Mouse (Mus musculus): Measurements from ENCODE around the gene 2310030G06Rik. TPM values are rescaled to one million over a fixed set of nuclear protein-coding genes. Genes with fewer than 3 reads are reported as not detected.

The 2310030G06Rik gene
- 13.6 and 14.2 TPM in 2 replicates for polyA plus RNA-seq (2015; fragmentation: Nextera tagmentation; extraction: Ambion mirVana)

- peak within 1 kb of the TSS; percentile 50 for H3K4me3 ChIP-seq (replicated peaks; ENCODE audit: low read length)
- ATAC-seq (ENCODE audit: insufficient read depth, low FRiP score) = peak; percentile 71
- peak within 1 kb of the TSS; percentile 84 for H3K27ac ChIP-seq (ENCODE audit: low read length)
- whole genome bisulfite sequencing = 2% methylated on average over 19 of the region's 19 CpGs
- no peaks in the 10 kb centered on the region for H3K4me1 ChIP-seq (ENCODE audit: control insufficient read depth, insufficient read depth, low read length)
- no peaks in the 10 kb centered on the region for H3K9me3 ChIP-seq (replicated peaks; ENCODE audit: control insufficient read depth, low read length)
- peak within 1 kb of the TSS; percentile 53 for H3K4me2 ChIP-seq (ENCODE audit: low read depth, low read length)
- no peaks in the 10 kb centered on the region for H3K27me3 ChIP-seq (ENCODE audit: control insufficient read depth, insufficient read depth, low read length)
- H3K9ac ChIP-seq (ENCODE audit: low read length) = peak within 1 kb of the TSS; percentile 68
- H3K36me3 ChIP-seq (ENCODE audit: control insufficient read depth, insufficient read depth, low read length) = no peaks in the 10 kb centered on the region
These were observed at the start of gene 2310030G06Rik for GRCm38 (mm10) chr9:50746214-50746677. Gene 2310030G06Rik (minus strand): TSS chr9:50746536.

- Histone ChIP-seq H3K9me3 (replicated peaks; ENCODE audit: control insufficient read depth, low read length) (no peaks in the 10 kb centered on the region), H3K9ac (ENCODE audit: low read length) (no peak overlapping the region), H3K4me2 (ENCODE audit: low read depth, low read length) (no peak overlapping the region), H3K27me3 (ENCODE audit: control insufficient read depth, insufficient read depth, low read length) (no peaks in the 10 kb centered on the region), H3K36me3 (ENCODE audit: control insufficient read depth, insufficient read depth, low read length) (no peaks in the 10 kb centered on the region; the same call in none of the 2 replicates), H3K4me3 (replicated peaks; ENCODE audit: low read length) (no peak overlapping the region), H3K4me1 (ENCODE audit: control insufficient read depth, insufficient read depth, low read length) (no peaks in the 10 kb centered on the region), H3K27ac (ENCODE audit: low read length) (no peak overlapping the region)
- no peak for ATAC-seq (ENCODE audit: insufficient read depth, low FRiP score)
- WGBS = 85% methylated on average over 3 of the region's 3 CpGs
These were observed 48.9 kb upstream of the 2310030G06Rik start for GRCm38 (mm10) chr9:50795266-50795665.

GRCm38 (mm10) chr9:50782155-50782554 lies 35.8 kb upstream of the 2310030G06Rik start:
- no peaks in the 10 kb centered on the region for H3K4me1 ChIP-seq (ENCODE audit: control insufficient read depth, insufficient read depth, low read length)
- no peak overlapping the region for H3K27ac ChIP-seq (ENCODE audit: low read length)
- H3K4me3 ChIP-seq (replicated peaks; ENCODE audit: low read length) = no peak overlapping the region
- no peak for ATAC-seq (ENCODE audit: insufficient read depth, low FRiP score)
- no peaks in the 10 kb centered on the region for H3K9me3 ChIP-seq (replicated peaks; ENCODE audit: control insufficient read depth, low read length)
- no peak overlapping the region for H3K9ac ChIP-seq (ENCODE audit: low read length)
- no peak overlapping the region for H3K4me2 ChIP-seq (ENCODE audit: low read depth, low read length)
- WGBS = 74% methylated on average over 2 of the region's 2 CpGs
- peaks cover 31% of the 10 kb centered on the region for H3K36me3 ChIP-seq (ENCODE audit: control insufficient read depth, insufficient read depth, low read length)
- H3K27me3 ChIP-seq (ENCODE audit: control insufficient read depth, insufficient read depth, low read length) = no peaks in the 10 kb centered on the region

DNA sequence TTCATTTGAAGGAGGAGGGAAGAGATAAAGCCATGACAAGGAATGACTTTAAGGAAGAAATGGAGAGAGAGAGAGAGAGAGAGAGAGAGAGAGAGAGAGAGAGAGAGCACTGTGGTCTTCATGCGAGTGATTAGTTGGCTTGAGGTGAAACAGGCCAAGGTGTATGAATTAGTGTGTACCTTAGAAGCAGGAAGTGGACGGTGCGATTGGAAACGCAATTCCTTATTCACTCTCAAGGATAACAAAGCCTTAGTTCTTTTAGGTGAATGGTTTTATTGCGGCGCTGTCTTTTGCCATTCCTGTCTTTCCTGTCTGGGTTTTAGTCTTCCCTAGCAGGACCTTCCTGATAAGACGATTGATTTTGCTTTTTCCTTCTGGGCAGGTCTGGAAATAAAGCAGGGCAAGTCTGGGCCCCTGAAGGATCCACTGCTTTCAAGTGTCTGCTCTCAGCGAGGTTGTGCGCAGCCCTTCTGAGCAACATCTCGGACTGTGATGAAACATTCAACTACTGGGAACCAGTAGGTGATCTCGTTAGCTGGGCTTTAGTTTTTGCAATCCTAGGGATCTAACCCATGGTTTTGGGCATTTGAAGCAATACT lies 29.9 kb upstream of the 2310030G06Rik start:
- Histone ChIP-seq H3K9me3 (replicated peaks; ENCODE audit: control insufficient read depth, low read length) (no peaks in the 10 kb centered on the region), H3K4me2 (ENCODE audit: low read depth, low read length) (peak overlapping the region; percentile 65), H3K4me3 (replicated peaks; ENCODE audit: low read length) (peak overlapping the region; percentile 95), H3K27me3 (ENCODE audit: control insufficient read depth, insufficient read depth, low read length) (no peaks in the 10 kb centered on the region), H3K9ac (ENCODE audit: low read length) (peak overlapping the region; percentile 98), H3K36me3 (ENCODE audit: control insufficient read depth, insufficient read depth, low read length) (peaks cover 3% of the 10 kb centered on the region; the same call in 1 of the 2 replicates), H3K4me1 (ENCODE audit: control insufficient read depth, insufficient read depth, low read length) (peaks cover 12% of the 10 kb centered on the region), H3K27ac (ENCODE audit: low read length) (peak overlapping the region; percentile 93)
- WGBS = 43% methylated on average over 11 of the region's 11 CpGs
- no peak for ATAC-seq (ENCODE audit: insufficient read depth, low FRiP score)

DNA sequence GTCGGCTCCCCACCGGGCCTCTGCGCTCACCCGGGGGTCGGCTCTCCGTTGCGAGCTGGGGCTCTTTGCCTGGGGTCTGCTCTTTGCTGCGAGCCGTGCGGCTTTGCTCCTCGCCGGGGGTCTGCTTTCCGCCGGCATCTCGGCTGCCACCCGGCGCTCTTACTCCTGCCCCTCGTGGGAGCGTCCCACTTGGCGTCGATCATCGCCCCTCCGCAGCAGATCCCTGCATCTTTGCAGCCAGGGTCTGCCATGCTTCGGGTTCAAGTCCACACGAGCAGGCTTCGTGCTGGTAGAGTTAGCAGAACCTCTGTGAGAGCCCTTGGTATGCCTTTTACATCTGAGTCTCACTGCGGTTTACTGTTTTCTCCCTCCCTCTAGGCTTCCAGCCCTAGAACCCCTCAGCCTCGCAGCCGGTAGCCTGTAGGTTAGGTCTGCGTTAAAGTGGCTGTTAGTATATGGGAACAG lies 29.4 kb upstream of the 2310030G06Rik start:
- Histone ChIP-seq H3K4me1 (ENCODE audit: control insufficient read depth, insufficient read depth, low read length) (peaks cover 12% of the 10 kb centered on the region), H3K36me3 (ENCODE audit: control insufficient read depth, insufficient read depth, low read length) (peaks cover 3% of the 10 kb centered on the region; the same call in 1 of the 2 replicates), H3K27ac (ENCODE audit: low read length) (peak overlapping the region; percentile 93), H3K4me3 (replicated peaks; ENCODE audit: low read length) (peak overlapping the region; percentile 95), H3K9me3 (replicated peaks; ENCODE audit: control insufficient read depth, low read length) (no peaks in the 10 kb centered on the region), H3K9ac (ENCODE audit: low read length) (peak overlapping the region; percentile 98), H3K4me2 (ENCODE audit: low read depth, low read length) (peak overlapping the region; percentile 65), H3K27me3 (ENCODE audit: control insufficient read depth, insufficient read depth, low read length) (no peaks in the 10 kb centered on the region)
- WGBS = under 1% methylated on average over 26 of the region's 30 CpGs
- ATAC-seq (ENCODE audit: insufficient read depth, low FRiP score) = peak; percentile 44; the same call in 1 of the 2 replicates

DNA sequence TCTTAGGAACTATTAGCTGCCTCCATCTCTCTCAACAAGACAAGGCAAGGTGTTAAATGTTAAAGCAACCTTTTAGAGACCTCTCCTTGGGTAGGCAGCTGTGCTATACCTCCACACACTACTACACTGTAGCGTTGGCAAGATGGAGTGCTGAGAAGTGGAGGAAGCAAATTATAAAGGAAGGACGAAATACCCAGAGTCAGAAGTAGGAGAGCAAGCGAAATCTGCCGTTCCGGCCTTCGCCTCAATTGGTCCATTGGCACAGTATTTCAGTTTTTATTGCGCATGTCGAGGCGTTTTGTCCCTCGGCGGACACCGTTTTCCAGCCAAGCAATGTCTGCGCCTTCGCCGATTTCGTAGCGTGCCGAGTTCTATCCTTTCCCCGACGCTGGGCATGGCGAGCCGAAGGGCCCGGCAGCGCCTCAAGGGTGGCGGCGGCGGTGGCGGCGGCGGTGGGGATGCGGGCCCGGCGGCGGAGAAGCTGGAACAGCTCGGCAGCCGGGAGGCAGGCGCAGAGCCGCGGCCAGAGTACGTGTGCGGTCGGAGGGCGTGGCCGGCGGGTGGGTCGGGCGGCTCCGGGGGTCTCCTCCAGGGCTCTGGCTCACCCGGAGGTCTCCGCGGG lies 28.8 kb upstream of the 2310030G06Rik start, which contains the start of the genes Alg9 and 1110032A03Rik:
TSS of gene Alg9 (plus strand) at position 29 of the 622 bp plus-strand sequence.
TSS of gene 1110032A03Rik (minus strand) at position 530 of the 622 bp plus-strand sequence.
- no peaks in the 10 kb centered on the region for H3K27me3 ChIP-seq (ENCODE audit: control insufficient read depth, insufficient read depth, low read length)
- peaks cover 12% of the 10 kb centered on the region for H3K4me1 ChIP-seq (ENCODE audit: control insufficient read depth, insufficient read depth, low read length)
- ATAC-seq (ENCODE audit: insufficient read depth, low FRiP score) = peak; percentile 74; the same call in 1 of the 2 replicates
- peak within 1 kb of the TSS; percentile 95 for H3K4me3 ChIP-seq (replicated peaks; ENCODE audit: low read length)
- H3K9ac ChIP-seq (ENCODE audit: low read length) = peak within 1 kb of the TSS; percentile 98
- peak within 1 kb of the TSS; percentile 93 for H3K27ac ChIP-seq (ENCODE audit: low read length)
- H3K36me3 ChIP-seq (ENCODE audit: control insufficient read depth, insufficient read depth, low read length) = 0 out of 2 replicates have a peak, but pooled peaks cover 3% of the 10 kb centered on the region
- WGBS = under 1% methylated on average over 49 of the region's 51 CpGs
- H3K4me2 ChIP-seq (ENCODE audit: low read depth, low read length) = peak within 1 kb of the TSS; percentile 65
- H3K9me3 ChIP-seq (replicated peaks; ENCODE audit: control insufficient read depth, low read length) = no peaks in the 10 kb centered on the region

GRCm38 (mm10) chr9:50774026-50774462 lies 27.7 kb upstream of the 2310030G06Rik start:
- ATAC-seq (ENCODE audit: insufficient read depth, low FRiP score) = no peak
- H3K27ac ChIP-seq (ENCODE audit: low read length) = no peak overlapping the region
- H3K4me2 ChIP-seq (ENCODE audit: low read depth, low read length) = peak overlapping the region; percentile 65
- H3K4me3 ChIP-seq (replicated peaks; ENCODE audit: low read length) = no peak overlapping the region; the same call in 1 of the 2 replicates
- 0 out of 2 replicates have a peak, but pooled peaks cover 3% of the 10 kb centered on the region for H3K36me3 ChIP-seq (ENCODE audit: control insufficient read depth, insufficient read depth, low read length)
- WGBS = 61% methylated on average over 4 of the region's 4 CpGs
- H3K9ac ChIP-seq (ENCODE audit: low read length) = peak overlapping the region; percentile 48; the same call in 1 of the 2 replicates
- no peaks in the 10 kb centered on the region for H3K27me3 ChIP-seq (ENCODE audit: control insufficient read depth, insufficient read depth, low read length)
- peaks cover 15% of the 10 kb centered on the region for H3K4me1 ChIP-seq (ENCODE audit: control insufficient read depth, insufficient read depth, low read length)
- no peaks in the 10 kb centered on the region for H3K9me3 ChIP-seq (replicated peaks; ENCODE audit: control insufficient read depth, low read length)

GRCm38 (mm10) chr9:50770011-50770410 lies 23.7 kb upstream of the 2310030G06Rik start:
- Histone ChIP-seq H3K9ac (ENCODE audit: low read length) (no peak overlapping the region), H3K27ac (ENCODE audit: low read length) (no peak overlapping the region), H3K4me3 (replicated peaks; ENCODE audit: low read length) (no peak overlapping the region), H3K9me3 (replicated peaks; ENCODE audit: control insufficient read depth, low read length) (no peaks in the 10 kb centered on the region), H3K27me3 (ENCODE audit: control insufficient read depth, insufficient read depth, low read length) (no peaks in the 10 kb centered on the region), H3K36me3 (ENCODE audit: control insufficient read depth, insufficient read depth, low read length) (no peaks in the 10 kb centered on the region), H3K4me2 (ENCODE audit: low read depth, low read length) (no peak overlapping the region), H3K4me1 (ENCODE audit: control insufficient read depth, insufficient read depth, low read length) (peaks cover 7% of the 10 kb centered on the region; the same call in 1 of the 2 replicates)
- WGBS = 83% methylated on average over 2 of the region's 2 CpGs
- ATAC-seq (ENCODE audit: insufficient read depth, low FRiP score) = no peak
